Mouse (Mus musculus) lung, adult 18-20 months (tissue): ENCODE measurements around the gene Ksr2.
A peak's percentile ranks its signal among the peaks of the same experiment; 100 is the strongest.
"Not testable (repeated sequence)": the region's sequence is repeated elsewhere in the genome, so short reads cannot be mapped to it uniquely, and the experiment has no call there.

ENCODE experiments used
- DNase-seq, 2 experiments: peaks; one replicate each; pipeline ENCODE4 v3.0.0; 2022; ENCODE audit warnings: mixed read lengths in 2 of 2

Gene Ksr2

GRCm38 (mm10) chr5:117541654-117542053 is 127.9 kb downstream of the Ksr2 start:
- no peak for DNase-seq

- DNase-seq = no peak
Measured at GRCm38 (mm10) chr5:117546694-117547268, 133.0 kb downstream of the Ksr2 start.

- DNase-seq = no peak
Measured at GRCm38 (mm10) chr5:117550992-117551391, 137.2 kb downstream of the Ksr2 start.

GRCm38 (mm10) chr5:117552096-117552495 is 138.3 kb downstream of the Ksr2 start:
- no peak for DNase-seq

- no peak for DNase-seq
Measured at GRCm38 (mm10) chr5:117554505-117554904, 140.7 kb downstream of the Ksr2 start.

- DNase-seq = no peak
Measured at GRCm38 (mm10) chr5:117556570-117556969, 142.8 kb downstream of the Ksr2 start.

GRCm38 (mm10) chr5:117561080-117561479 is 147.3 kb downstream of the Ksr2 start:
- no peak for DNase-seq

GRCm38 (mm10) chr5:117566051-117566665 is 152.4 kb downstream of the Ksr2 start:
- no peak for DNase-seq

- DNase-seq = no peak
Measured at GRCm38 (mm10) chr5:117569190-117569795, 155.5 kb downstream of the Ksr2 start.

- no peak for DNase-seq
Measured at GRCm38 (mm10) chr5:117572428-117572827, 158.6 kb downstream of the Ksr2 start.

- no peak for DNase-seq
Measured at GRCm38 (mm10) chr5:117574894-117575293, 161.1 kb downstream of the Ksr2 start.

GRCm38 (mm10) chr5:117577598-117577997 is 163.8 kb downstream of the Ksr2 start:
- DNase-seq = no peak

GRCm38 (mm10) chr5:117581711-117582110 is 167.9 kb downstream of the Ksr2 start:
- no peak for DNase-seq

GRCm38 (mm10) chr5:117584428-117584827 is 170.6 kb downstream of the Ksr2 start:
- no peak for DNase-seq

GRCm38 (mm10) chr5:117589266-117589665 is 175.5 kb downstream of the Ksr2 start:
- DNase-seq = no peak

GRCm38 (mm10) chr5:117593273-117593672 is 179.5 kb downstream of the Ksr2 start:
- no peak for DNase-seq

GRCm38 (mm10) chr5:117596803-117597202 is 183.0 kb downstream of the Ksr2 start:
- no peak for DNase-seq

GRCm38 (mm10) chr5:117602026-117602425 is 188.2 kb downstream of the Ksr2 start:
- DNase-seq = no peak

- no peak for DNase-seq
Measured at GRCm38 (mm10) chr5:117607761-117608309, 194.0 kb downstream of the Ksr2 start.

GRCm38 (mm10) chr5:117614331-117615024 is 200.7 kb downstream of the Ksr2 start:
- DNase-seq = peak; percentile 33 to 48

GRCm38 (mm10) chr5:117620292-117620691 is 206.5 kb downstream of the Ksr2 start:
- DNase-seq = no peak

- DNase-seq = no peak
Measured at GRCm38 (mm10) chr5:117622221-117622620, 208.4 kb downstream of the Ksr2 start.

- DNase-seq = not testable (repeated sequence)
Measured at GRCm38 (mm10) chr5:117623206-117623605, 209.4 kb downstream of the Ksr2 start.
